Mouse (Mus musculus) stomach, postnatal 0 days (tissue): ENCODE results near the gene Kidins220.

Source experiments
- CTCF ChIP-seq: IDR thresholded peaks from 2 replicates; pipeline ENCODE4 v1.5.1; 2016; ENCODE audit warnings: antibody characterized with exemption, low read depth, mild to moderate bottlenecking, moderate library complexity
- EP300 ChIP-seq: optimal IDR thresholded peaks from 2 replicates; pipeline ENCODE3; 2016; ENCODE audit warnings: antibody characterized with exemption

- TF ChIP-seq EP300 (no peak), CTCF (no peak)
Measured at GRCm38 (mm10) chr12:24963393-24964022, 11.2 kb upstream of the Kidins220 start.
